Mouse (Mus musculus) CD4-positive naive resting alpha-beta T cell, adult 76 days (primary cell): Measurements from ENCODE around the gene Ccl24. TPM values are rescaled to one million over a fixed set of nuclear protein-coding genes. Genes with fewer than 3 reads are reported as not detected.

ENCODE experiments used
- total RNA-seq: library from RNA; stranded (reverse); gene quantifications from one replicate; pipeline ENCODE4 v1.2.4, GENCODE M21; 2023

Gene Ccl24
- total RNA-seq: not detected

DNA sequence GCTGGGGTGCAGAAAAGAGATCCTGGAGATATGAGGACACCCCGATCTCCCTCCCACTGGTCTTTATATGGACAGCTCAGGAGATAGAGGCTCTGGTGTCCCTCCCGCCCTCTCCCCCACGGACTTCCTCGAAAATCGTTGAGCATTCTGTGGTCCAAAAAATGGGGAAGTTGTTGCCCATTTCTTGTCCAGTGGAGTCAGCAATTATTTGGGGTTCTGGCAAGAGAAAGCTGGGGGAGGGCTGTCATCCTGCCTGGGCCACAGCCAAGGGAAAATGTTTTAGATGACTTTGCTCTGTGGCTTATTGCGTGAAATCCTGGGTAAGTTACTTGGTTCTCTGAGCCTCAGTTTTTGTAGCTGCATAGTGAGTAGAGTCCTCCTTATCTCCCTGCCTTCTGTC lies at the start of gene Ccl24:
Gene Ccl24 (minus strand): TSS at position 44 of the 400 bp plus-strand sequence.

DNA sequence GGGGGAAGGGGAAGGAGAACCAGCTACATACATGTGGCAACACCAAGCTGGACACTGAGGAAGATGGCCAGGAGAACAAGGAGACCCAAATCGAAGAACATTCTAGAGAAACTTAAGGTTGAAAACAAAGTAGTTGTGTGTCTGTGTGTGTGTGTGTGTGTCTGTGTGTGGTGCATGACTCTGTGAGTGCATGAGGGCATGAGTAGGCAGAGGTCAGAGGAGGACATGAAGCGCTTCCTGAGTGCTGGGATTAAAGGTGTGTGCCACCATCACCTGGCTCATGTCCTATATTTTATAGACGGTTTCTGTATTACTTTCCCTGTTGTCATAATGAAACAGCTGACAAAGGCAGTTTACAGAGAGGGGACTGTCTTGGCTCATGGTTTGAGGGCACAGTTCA lies 9.4 kb downstream of the Ccl24 start, which contains the start of gene Ccl26:
Gene Ccl26 (minus strand): TSS at position 101 of the 400 bp plus-strand sequence.

DNA sequence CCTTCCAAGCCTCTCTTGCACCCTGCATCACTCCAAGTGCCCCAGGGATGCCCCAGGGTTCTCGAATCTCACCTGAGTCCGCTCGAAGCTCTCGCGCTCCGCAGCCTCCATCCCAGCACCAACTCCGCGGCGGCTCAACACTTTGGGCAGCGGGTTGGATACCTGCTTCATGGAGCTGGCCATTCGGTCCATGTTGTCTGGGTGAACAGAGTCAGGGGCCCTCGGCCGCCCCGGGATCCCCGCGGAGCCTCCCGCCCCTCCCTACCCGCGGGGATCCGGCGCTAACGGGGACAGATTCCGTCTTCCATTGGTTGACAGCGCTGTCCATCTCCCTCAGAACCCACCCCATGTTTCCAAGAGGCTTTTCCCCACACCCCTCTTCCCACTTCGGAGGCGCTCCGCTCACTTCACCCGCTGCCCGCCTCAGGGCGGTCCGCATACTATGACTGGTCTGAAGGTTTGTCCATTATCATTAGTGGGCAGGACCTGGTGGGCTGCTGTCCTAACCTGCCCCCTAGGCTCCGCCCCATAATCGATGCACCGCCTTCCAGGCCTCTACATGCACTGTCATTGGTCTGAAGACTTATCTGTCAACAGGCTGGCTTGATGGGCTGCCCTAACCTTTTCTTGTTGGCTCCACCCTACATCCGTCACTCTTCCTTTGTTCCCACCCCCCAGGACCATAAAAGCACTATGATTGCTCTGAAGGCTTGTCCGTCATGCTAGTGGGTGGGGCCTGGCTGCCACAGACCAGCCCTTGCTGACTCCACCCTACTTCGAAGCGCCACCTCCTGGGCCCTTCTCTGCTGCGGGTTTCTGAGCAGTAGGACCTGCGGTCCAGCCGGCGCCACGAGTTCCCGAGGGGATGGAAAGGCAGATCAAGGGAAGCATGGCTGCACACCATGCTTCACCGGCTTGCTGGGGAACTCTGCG lies 27.7 kb downstream of the Ccl24 start, which contains the start of gene Hip1:
Gene Hip1 (minus strand): TSS at position 256 of the 933 bp plus-strand sequence.

Other genes starting within 250 kb of the Ccl24 start
- gene Fkbp6, start 223.0 kb downstream of the Ccl24 start, total RNA-seq: not detected
- gene Trim50, start 219.8 kb downstream of the Ccl24 start, total RNA-seq: not detected
- 35.6 TPM for gene Nsun5, start 203.1 kb downstream of the Ccl24 start, total RNA-seq
- gene Pom121, start 178.5 kb downstream of the Ccl24 start, total RNA-seq: 51.6 TPM
- 3.6 TPM for gene Hip1, start 27.9 kb downstream of the Ccl24 start, total RNA-seq
- gene Ccl26, start 9.5 kb downstream of the Ccl24 start, total RNA-seq: not detected
- 17.7 TPM for gene Rhbdd2, start 59.6 kb upstream of the Ccl24 start, total RNA-seq
- gene Por, start 97.0 kb upstream of the Ccl24 start, total RNA-seq: 49.3 TPM
- 9.2 TPM for gene Tmem120a, start 171.4 kb upstream of the Ccl24 start, total RNA-seq
- gene Styxl1, start 205.3 kb upstream of the Ccl24 start, total RNA-seq: not detected
- 177 TPM for gene Mdh2, start 205.4 kb upstream of the Ccl24 start, total RNA-seq
- not detected for gene Srrm3, start 233.8 kb upstream of the Ccl24 start, total RNA-seq